Mouse (Mus musculus): ENCODE measurements at regions not wholly inside any gene's neighbourhood (a gene's known extent, or its start where the extent isn't known, plus 50 kb on each side); places are given as distances from the start of the nearest gene placed in this dataset.

DNA sequence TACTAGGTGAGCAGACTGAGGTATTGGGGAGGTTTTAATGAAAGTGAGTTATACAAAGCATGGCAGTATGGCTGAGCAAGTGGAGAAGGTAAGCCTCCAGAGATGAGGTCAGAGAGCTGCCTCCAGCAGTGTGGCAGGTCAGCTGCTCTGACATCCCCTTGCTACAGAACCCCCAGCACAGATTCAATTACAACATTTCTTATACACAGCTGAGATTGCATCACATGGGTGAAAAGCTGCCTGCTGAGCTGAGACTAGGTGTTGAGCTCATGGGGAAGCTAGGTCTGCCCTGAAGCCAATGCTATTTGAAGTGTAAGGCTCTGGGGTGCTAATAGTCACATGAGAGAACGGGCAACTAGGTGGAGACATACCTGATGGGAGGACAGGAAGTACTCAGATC is 350.4 kb upstream of the Meis1 start:
- no peak for TF ChIP-seq CTCF (IDR thresholded peaks at IDR 0.05; ENCODE audit: borderline replicate concordance, insufficient read depth, low read length)
- TF ChIP-seq POLR2A (IDR thresholded peaks at IDR 0.05; ENCODE audit: low read depth, low read length) = no peak

Measured in embryonic fibroblast, embryonic 13.5 days (primary cell).